Comparison of ENCODE assay signal across 8 mouse cellular contexts in genomic region chr10:25296286-25296656, GRCm38 (mm10). TPM values are rescaled to one million over a fixed set of nuclear protein-coding genes. Genes with fewer than 3 reads are reported as not detected.
A peak's percentile ranks its signal among the peaks of the same experiment; 100 is the strongest.
DNase-seq lines count a peak whose midpoint lies in the region; ATAC-seq and TF ChIP-seq lines count a peak whose summit lies in the region.

No protein-coding gene starts in this region.

- H3K4me2 ChIP-seq in forebrain, embryonic 12.5 days = peak overlapping the region; percentile 69
- peak overlapping the region; percentile 79 for H3K4me2 ChIP-seq in liver, embryonic 16.5 days (ENCODE audit: low read depth, low read length)

- peak overlapping the region; percentile 93 for H3K27ac ChIP-seq in heart, embryonic 10.5 days
- H3K27ac ChIP-seq in forebrain, embryonic 12.5 days = peak overlapping the region; percentile 84; the same call in 1 of the 2 replicates
- peak overlapping the region; percentile 93 for H3K27ac ChIP-seq in liver, embryonic 16.5 days (ENCODE audit: low read length)

- no peaks in the 10 kb centered on the region for H3K27me3 ChIP-seq in heart, embryonic 10.5 days (ENCODE audit: insufficient read depth, poor library complexity, severe bottlenecking)
- H3K27me3 ChIP-seq in E14TG2a.4 (ENCODE audit: insufficient read depth, low read length) = no peaks in the 10 kb centered on the region
- no peaks in the 10 kb centered on the region for H3K27me3 ChIP-seq in forebrain, embryonic 12.5 days
- no peaks in the 10 kb centered on the region for H3K27me3 ChIP-seq in liver, embryonic 16.5 days (ENCODE audit: control insufficient read depth, insufficient read depth, low read depth, low read length)

- H3K9ac ChIP-seq in forebrain, embryonic 12.5 days = peak overlapping the region; percentile 81
- H3K9ac ChIP-seq in liver, embryonic 16.5 days (ENCODE audit: low read depth, low read length) = peak overlapping the region; percentile 84

- no peaks in the 10 kb centered on the region for H3K9me3 ChIP-seq in heart, embryonic 10.5 days
- peaks cover 3% of the 10 kb centered on the region; the same call in 1 of the 2 replicates for H3K9me3 ChIP-seq in E14TG2a.4 (ENCODE audit: low read length)
- no peaks in the 10 kb centered on the region for H3K9me3 ChIP-seq in forebrain, embryonic 12.5 days
- H3K9me3 ChIP-seq in liver, embryonic 16.5 days (replicated peaks; ENCODE audit: control insufficient read depth, low read length) = no peaks in the 10 kb centered on the region

- DNase-seq in heart, embryonic 10.5 days (ENCODE audit: low spot score) = no peak
- DNase-seq in heart, adult 11 months = no peak
- no peak for DNase-seq in retina, embryonic 14.5 days (ENCODE audit: low spot score)

- no peaks in the 10 kb centered on the region for H3K36me3 ChIP-seq in heart, embryonic 10.5 days
- no peaks in the 10 kb centered on the region for H3K36me3 ChIP-seq in E14TG2a.4 (ENCODE audit: insufficient read depth, low read length)
- H3K36me3 ChIP-seq in forebrain, embryonic 12.5 days (replicated peaks) = no peaks in the 10 kb centered on the region
- H3K36me3 ChIP-seq in liver, embryonic 16.5 days (ENCODE audit: control insufficient read depth, insufficient read depth) = no peaks in the 10 kb centered on the region

- peak; percentile 12 for ATAC-seq in forebrain, embryonic 12.5 days (ENCODE audit: low FRiP score)
- ATAC-seq in liver, embryonic 16.5 days (ENCODE audit: low read depth) = no peak
- ATAC-seq in inflammation-experienced regulatory T-cells, adult 6 months = no peak
- ATAC-seq in megakaryocyte progenitor cell, adult 5-6 weeks (replicated peaks; ENCODE audit: poor library complexity) = no peak

- H3K4me3 ChIP-seq in heart, embryonic 10.5 days = peak overlapping the region; percentile 70
- peak overlapping the region; percentile 82 for H3K4me3 ChIP-seq in E14TG2a.4 (replicated peaks; ENCODE audit: low read length)
- H3K4me3 ChIP-seq in forebrain, embryonic 12.5 days (replicated peaks) = peak overlapping the region; percentile 64
- H3K4me3 ChIP-seq in liver, embryonic 16.5 days (ENCODE audit: low read depth, low read length) = peak overlapping the region; percentile 81

- 39% methylated on average over 8 of the region's 8 CpGs for WGBS in heart, embryonic 10.5 days
- 44% methylated on average over 8 of the region's 8 CpGs for WGBS in forebrain, embryonic 12.5 days
- 54% methylated on average over 8 of the region's 8 CpGs for WGBS in liver, embryonic 16.5 days (ENCODE audit: insufficient replicate concordance)

- TF ChIP-seq CTCF in E14TG2a.4 (conservative IDR thresholded peaks at IDR 0.05; ENCODE audit: low read length) = no peak

- H3K4me1 ChIP-seq in heart, embryonic 10.5 days = peaks cover 22% of the 10 kb centered on the region
- peaks cover 44% of the 10 kb centered on the region for H3K4me1 ChIP-seq in E14TG2a.4 (replicated peaks; ENCODE audit: low read depth, low read length)
- peaks cover 10% of the 10 kb centered on the region; the same call in 1 of the 2 replicates for H3K4me1 ChIP-seq in forebrain, embryonic 12.5 days
- peaks cover 34% of the 10 kb centered on the region for H3K4me1 ChIP-seq in liver, embryonic 16.5 days (ENCODE audit: control insufficient read depth, low read depth, low read length)

RNA-seq across cellular contexts. Expression of gene Akap7, which starts 11.4 kb away (rescaled TPM):
- 18.4 and 24.6 TPM in 2 replicates for polyA plus RNA-seq in heart, embryonic 10.5 days (2016; fragmentation: Nextera tagmentation; extraction: Ambion mirVana)
- polyA plus RNA-seq in forebrain, embryonic 12.5 days (2016; fragmentation: Nextera tagmentation; extraction: Ambion mirVana) = 16.1 and 20.7 TPM in 2 replicates
- 19.0 and 20.3 TPM in 2 replicates for polyA plus RNA-seq in liver, embryonic 16.5 days (2015; fragmentation: Nextera tagmentation; extraction: Ambion mirVana)
- 1 to 10 TPM; 1.5 to 5.7 (median 3.0) TPM for polyA plus RNA-seq in inflammation-experienced regulatory T-cells, adult 6 months (2017; shearing (Covaris generic))
- 17.2 and 19.3 TPM in 2 replicates for total RNA-seq in megakaryocyte progenitor cell, adult 5-6 weeks (2015)
- 18.8 and 24.4 TPM in 2 replicates for total RNA-seq in megakaryocyte progenitor cell, adult 5-6 weeks (2017)
